Mouse (Mus musculus) kidney, adult 2 months (tissue): ENCODE measurements at regions not wholly inside any gene's neighbourhood (a gene's known extent, or its start where the extent isn't known, plus 50 kb on each side); places are given as distances from the start of the nearest gene placed in this dataset.

Experiments
- CTCF ChIP-seq: fragments of 200-500 bp; conservative IDR thresholded peaks from 2 replicates; pipeline ENCODE4 v1.5.1; 2011; ENCODE audit warnings: low read depth, mild to moderate bottlenecking, control low read depth, low read length, moderate library complexity, mixed read lengths; ENCODE audit not compliant: insufficient read depth, insufficient read length
- POLR2A ChIP-seq: fragments of 200-500 bp; IDR thresholded peaks from one replicate; pipeline ENCODE4 v1.6.1; 2011; ENCODE audit warnings: low read depth, low read length, control low read depth

GRCm38 (mm10) chr16:25485007-25485406 lies 198.4 kb downstream of the Tprg start:
- TF ChIP-seq CTCF (no peak), POLR2A (no peak)
